Mouse (Mus musculus) retina, embryonic 14.5 days (tissue): ENCODE data around the gene Pygo1.
A peak's percentile ranks its signal among the peaks of the same experiment; 100 is the strongest.

Source experiments
- DNase-seq: peaks from one replicate; pipeline ENCODE4 v3.0.0-alpha.2; 2015; ENCODE audit warnings: low spot score

Pygo1 gene

DNA sequence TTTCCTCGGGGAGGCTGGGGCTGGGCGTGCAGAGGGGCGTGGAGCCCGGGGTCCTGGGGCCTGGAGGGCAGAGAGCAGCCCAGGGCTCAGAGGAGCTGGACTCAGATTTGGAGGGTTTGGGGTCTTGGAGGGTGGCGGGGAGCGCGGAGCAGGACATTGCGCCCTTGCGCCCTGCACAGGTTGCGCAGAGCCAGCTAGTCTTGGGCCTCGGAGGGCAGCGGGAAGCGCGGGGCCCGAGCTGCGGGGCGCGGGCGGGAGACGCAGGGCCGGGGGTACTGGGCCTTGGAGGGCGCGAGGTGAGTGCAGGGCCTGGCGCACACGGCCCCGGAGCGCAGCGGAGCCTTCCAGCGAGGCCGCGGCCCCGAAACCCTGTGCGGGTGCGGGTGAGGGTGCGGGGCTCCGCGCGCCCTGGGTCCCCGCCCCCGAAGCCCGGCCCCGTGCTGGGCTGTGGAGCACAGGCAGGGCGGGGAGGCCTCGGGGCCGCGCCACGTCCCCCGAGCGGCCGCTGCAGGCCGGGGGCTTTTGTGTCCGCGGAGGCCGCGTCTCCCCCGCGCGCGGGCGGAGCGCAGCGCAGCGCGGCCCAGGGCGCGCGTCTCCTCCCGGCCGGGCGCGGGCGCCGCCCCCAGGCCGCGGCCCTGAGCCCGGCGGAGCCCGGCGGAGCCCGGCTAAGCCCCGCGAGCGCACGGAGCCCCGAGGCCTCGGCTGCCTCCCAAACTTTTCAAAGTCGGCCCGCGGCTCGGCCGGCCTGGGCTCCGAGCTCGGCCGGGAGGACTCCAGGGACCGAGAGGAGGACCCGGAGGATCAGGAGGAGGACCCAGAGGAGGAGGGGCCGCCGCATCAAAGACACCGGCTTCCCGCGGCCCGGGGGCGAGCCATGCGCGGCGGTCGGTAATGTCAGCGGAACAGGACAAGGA is at the start of gene Pygo1:
Gene Pygo1, plus strand, starts transcription at position 625 of the 914 bp plus-strand sequence.
- peak; percentile 67 for DNase-seq

DNA sequence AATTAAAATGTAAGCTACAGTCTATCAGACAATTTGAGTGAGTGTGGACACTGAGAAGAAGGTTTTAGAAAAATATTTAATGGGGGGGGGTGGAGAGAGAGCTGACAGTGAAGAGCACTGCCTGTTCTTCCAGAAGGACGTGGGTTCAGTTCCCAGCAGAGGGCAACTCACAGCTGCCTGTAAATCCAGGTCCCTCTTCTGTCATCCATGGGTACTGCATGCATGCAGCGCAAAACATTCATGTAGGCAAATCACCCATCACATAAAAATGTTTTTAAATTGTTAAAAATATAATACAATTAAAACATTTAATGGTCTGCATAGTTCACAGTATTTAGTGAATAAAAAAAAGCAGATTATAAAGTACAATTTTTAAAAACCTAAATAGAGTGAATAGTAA is 49.6 kb upstream of the Pygo1 start:
- DNase-seq, result no peak

- no peak for DNase-seq
Measured at GRCm38 (mm10) chr9:72877905-72878304, 47.5 kb upstream of the Pygo1 start.

DNA sequence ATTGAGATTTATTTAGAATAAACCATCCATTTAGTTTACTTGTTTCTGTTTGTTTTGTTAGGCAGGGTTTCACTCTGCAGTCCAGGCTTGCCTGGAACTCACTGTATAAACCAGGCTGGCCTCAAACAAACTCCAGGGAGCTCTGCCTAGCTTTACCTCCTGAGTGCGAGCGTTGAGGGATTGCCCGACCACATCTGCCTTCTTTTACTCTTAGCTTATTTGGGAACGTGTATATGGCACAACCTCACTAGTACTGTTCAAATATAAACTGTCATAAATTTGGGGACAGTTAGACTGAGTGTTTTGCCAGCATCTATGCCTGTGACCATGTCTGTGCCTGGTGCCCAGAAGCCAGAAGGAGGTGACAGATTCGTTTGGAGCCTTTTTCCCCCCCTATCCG is 46.8 kb upstream of the Pygo1 start:
- DNase-seq, result no peak

GRCm38 (mm10) chr9:72879601-72880000 is 45.8 kb upstream of the Pygo1 start:
- no peak for DNase-seq

- DNase-seq, result peak; percentile 68
Measured at GRCm38 (mm10) chr9:72880225-72880960, 45.1 kb upstream of the Pygo1 start.

GRCm38 (mm10) chr9:72881026-72881768 is 44.2 kb upstream of the Pygo1 start:
- DNase-seq, result no peak

DNA sequence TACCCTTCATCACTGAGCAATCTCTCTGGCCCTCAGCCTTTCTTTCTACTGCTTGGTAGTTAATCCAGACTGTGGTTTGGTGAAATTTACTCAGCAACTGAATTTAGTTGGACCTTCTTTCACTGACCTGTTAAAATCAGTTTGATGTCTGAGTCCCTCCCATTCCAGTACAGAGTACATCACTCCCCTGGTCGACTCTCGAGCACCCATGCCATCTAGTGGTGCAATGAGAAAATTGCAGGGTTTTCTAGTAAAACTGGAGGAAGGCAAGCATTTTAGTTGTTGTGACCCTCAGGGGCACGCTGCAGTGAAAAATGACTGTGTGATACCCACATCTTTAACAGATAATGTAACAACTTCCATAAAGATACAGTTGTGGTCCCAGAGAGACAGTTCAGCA is 41.5 kb upstream of the Pygo1 start:
- DNase-seq, result peak; percentile 82

DNA sequence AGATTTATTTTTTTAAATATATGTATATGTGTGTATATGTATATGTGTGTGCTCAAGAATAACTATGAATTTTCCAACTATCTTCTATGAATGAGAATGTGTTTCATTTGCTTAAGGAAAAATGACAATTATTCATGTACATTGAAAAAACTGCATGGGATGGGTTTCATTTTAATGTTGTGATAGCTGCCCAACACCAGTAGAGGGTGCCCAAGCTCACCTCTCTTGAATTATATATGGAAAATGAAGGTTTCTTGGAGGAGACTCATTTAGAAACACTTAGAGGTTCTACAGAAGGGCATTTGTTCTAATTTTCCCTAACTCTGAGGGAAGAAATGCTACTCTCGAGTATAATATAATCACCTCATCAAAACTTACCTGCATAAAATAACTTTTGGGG is 35.7 kb upstream of the Pygo1 start:
- peak; percentile 59 for DNase-seq

- DNase-seq, result no peak
Measured at GRCm38 (mm10) chr9:72890499-72891085, 34.9 kb upstream of the Pygo1 start.

GRCm38 (mm10) chr9:72892761-72893160 is 32.7 kb upstream of the Pygo1 start:
- DNase-seq, result no peak

DNA sequence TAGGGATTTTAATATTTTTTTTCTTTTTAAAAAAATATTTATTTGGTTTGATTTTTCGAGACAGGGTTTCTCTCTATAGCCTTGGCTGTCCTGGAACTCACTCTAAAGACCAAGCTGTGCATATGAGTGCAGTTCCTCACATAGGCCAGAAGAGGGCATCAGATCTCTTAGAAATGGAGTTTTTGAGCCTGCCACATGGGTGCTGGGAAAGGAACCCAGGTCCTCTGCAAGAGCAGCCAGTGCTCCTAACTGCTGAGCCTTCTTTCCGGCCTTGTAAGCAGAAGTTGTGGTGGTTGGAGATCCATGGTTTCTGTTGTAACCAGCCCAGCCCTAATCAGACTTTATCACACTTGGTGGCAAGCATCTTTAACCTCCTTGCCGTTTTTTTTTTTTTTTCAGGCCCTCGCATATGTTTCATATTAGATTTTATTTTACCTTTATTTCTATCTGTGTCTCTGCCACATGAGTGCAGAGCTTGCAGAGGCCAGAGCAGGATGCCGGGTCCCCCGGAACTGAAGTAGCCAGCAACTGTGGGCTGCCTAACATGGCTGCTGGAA is 30.6 kb upstream of the Pygo1 start:
- DNase-seq, result no peak

GRCm38 (mm10) chr9:72902057-72902456 is 23.4 kb upstream of the Pygo1 start:
- no peak for DNase-seq

DNA sequence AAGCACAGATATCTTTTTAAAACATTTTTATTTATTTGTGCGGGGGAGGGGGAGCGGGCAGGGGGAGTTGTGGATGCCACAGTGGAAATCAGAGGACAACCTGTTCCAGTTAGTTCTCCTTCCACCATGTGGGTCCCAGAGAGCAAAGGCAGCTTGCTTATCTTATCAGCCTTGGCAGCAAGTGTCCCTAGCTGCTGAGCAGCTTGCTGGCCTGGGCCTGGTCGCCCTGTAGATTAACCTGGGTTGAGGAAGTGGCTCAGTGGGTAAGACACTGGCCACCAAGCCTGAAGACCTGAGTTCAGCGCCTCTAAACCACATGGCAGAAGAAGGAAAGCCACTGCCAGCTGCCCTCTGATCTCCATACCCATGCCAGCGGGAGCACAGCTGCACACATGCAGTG is 22.8 kb upstream of the Pygo1 start:
- DNase-seq, result no peak

DNA sequence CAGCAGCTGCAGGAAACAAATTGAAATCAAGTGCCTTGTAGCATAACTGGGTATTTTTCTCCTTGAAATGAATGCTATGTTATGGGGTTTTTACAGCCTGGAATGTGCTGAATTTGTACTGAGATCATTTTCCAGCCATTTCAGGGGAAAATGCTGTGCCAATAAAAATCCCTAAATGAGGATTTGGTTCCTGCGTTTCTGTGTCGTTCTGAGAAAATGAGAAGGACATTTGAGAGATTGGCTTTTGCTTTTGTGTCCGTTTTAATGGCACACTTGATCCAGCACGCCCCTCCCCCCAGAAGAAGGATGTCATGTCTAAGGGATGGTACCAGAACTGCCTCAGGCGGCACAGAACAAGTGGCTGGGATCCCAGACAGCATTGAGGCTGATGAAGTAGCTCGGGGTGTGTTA is 18.7 kb upstream of the Pygo1 start:
- DNase-seq, result no peak

- DNase-seq, result no peak
Measured at GRCm38 (mm10) chr9:72911381-72911780, 14.1 kb upstream of the Pygo1 start.

- DNase-seq, result no peak
Measured at GRCm38 (mm10) chr9:72913551-72913950, 11.9 kb upstream of the Pygo1 start.

GRCm38 (mm10) chr9:72915728-72916127 is 9.7 kb upstream of the Pygo1 start:
- DNase-seq, result no peak

- DNase-seq, result peak; percentile 43
Measured at GRCm38 (mm10) chr9:72923068-72923467, 2.4 kb upstream of the Pygo1 start.

- DNase-seq, result no peak
Measured at GRCm38 (mm10) chr9:72925935-72926258, 452 bp downstream of the Pygo1 start.

- no peak for DNase-seq
Measured at GRCm38 (mm10) chr9:72931166-72931790, 5.8 kb downstream of the Pygo1 start.
